Mouse (Mus musculus): ENCODE measurements around the gene Slc7a4.

DNA sequence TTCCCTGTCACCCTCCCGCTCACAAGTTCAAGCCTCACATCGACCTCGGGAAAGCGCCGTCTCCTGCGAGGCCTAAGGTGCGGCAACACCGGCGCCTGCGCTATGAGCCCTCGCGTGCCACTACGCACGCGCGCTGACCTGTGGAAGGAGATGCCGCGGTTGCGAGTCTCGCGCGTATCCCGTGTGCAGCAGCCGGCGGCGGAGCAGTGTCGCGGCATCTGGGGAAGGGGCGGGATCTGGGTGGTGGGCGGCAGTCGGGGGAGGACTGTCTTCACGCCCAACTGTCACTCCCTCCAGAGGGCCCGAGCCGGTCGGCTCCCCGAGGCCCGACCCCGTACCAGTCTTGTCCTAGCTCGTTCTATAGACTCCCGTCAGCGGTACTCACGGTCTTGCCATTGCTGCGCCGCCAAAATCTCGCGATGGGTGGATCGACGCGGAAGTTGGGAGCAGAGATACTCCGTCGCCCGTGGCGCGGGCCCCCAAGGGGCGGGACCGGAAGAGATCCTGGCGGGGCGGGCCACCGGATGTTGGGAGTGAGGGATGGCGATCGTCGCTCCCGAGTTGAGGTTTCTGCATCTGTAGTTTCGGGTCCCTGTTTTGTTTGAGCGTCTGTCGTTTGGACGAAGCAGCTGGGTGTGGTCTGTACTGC lies 52.2 kb downstream of the Slc7a4 start, which contains the start of gene Thap7:
- peak; percentile 88; the same call in 1 of the 2 replicates for TF ChIP-seq POLR2A (IDR thresholded peaks at IDR 0.05; ENCODE audit: borderline replicate concordance, extremely low read depth, insufficient read depth, insufficient read length, poor library complexity, severe bottlenecking)
- no peak for TF ChIP-seq CTCF (IDR thresholded peaks at IDR 0.05; ENCODE audit: borderline replicate concordance, extremely low read depth, insufficient read depth, insufficient read length)

Measured in brain, embryonic 14.5 days (tissue).